11 mouse cellular contexts compared by ENCODE assay signal in the genomic region with DNA sequence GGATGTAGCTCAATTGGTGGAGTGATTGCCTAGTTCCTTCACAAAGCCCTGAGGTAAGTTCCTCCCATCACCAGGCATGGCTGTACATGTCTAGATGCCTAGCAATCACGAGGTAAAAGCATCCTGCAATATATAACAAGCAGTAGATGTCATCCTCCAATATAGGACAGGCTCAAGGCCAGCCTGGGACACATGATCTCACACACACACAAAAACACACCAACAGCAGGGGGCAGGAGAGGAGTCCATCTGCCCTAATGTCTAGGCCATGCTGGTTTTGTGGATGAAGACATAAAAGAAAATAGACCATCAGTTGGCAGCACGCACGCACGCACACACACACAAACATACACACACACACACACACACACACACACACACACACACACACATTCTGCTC. TPM values are rescaled to one million over a fixed set of nuclear protein-coding genes. Genes with fewer than 3 reads are reported as not detected.
DNase-seq lines count a peak whose midpoint lies in the region; ATAC-seq lines count a peak whose summit lies in the region.
"Had no signal": no experiment of that assay in that cellular context is flagged by ENCODE, and none has a peak within 500 bp of the region (broad histone marks: within the 10 kb centered on the region; RNA-seq: fewer than 3 reads in every experiment).

No protein-coding gene starts in this region.

- 79% methylated on average over 4 of the region's 4 CpGs for WGBS in kidney, embryonic 14.5 days
- 64% methylated on average over 4 of the region's 4 CpGs for WGBS in liver, embryonic 16.5 days (ENCODE audit: insufficient replicate concordance)

- no peak overlapping the region for H3K4me3 ChIP-seq in kidney, embryonic 14.5 days (ENCODE audit: low read length)
- H3K4me3 ChIP-seq in liver, embryonic 16.5 days (ENCODE audit: low read depth, low read length): no peak overlapping the region
- H3K4me3 ChIP-seq: lung, embryonic 15.5 days had no signal

- H3K9me3 ChIP-seq in kidney, embryonic 14.5 days (ENCODE audit: control insufficient read depth, low read length): no peaks in the 10 kb centered on the region
- no peaks in the 10 kb centered on the region for H3K9me3 ChIP-seq in liver, embryonic 16.5 days (replicated peaks; ENCODE audit: control insufficient read depth, low read length)
- H3K9me3 ChIP-seq: lung, embryonic 15.5 days had no signal

- H3K27ac ChIP-seq in kidney, embryonic 14.5 days (ENCODE audit: low read depth, low read length): no peak overlapping the region
- no peak overlapping the region for H3K27ac ChIP-seq in liver, embryonic 16.5 days (ENCODE audit: low read length)
- H3K27ac ChIP-seq: lung, embryonic 15.5 days had no signal

- no peaks in the 10 kb centered on the region for H3K36me3 ChIP-seq in kidney, embryonic 14.5 days (ENCODE audit: control insufficient read depth, insufficient read depth, low read length)
- H3K36me3 ChIP-seq in liver, embryonic 16.5 days (ENCODE audit: control insufficient read depth, insufficient read depth): no peaks in the 10 kb centered on the region
- H3K36me3 ChIP-seq: lung, embryonic 15.5 days had no signal

- no peak for ATAC-seq in kidney, embryonic 14.5 days (ENCODE audit: low FRiP score, low TSS enrichment)
- peak; percentile 44 for ATAC-seq in liver, embryonic 16.5 days (ENCODE audit: low read depth)

- 0 out of 2 replicates have a peak, but pooled peaks cover 2% of the 10 kb centered on the region for H3K27me3 ChIP-seq in kidney, embryonic 14.5 days (ENCODE audit: control insufficient read depth, insufficient read depth, low read length)
- H3K27me3 ChIP-seq in liver, embryonic 16.5 days (ENCODE audit: control insufficient read depth, insufficient read depth, low read depth, low read length): no peaks in the 10 kb centered on the region
- H3K27me3 ChIP-seq: lung, embryonic 15.5 days had no signal

- H3K4me1 ChIP-seq in kidney, embryonic 14.5 days (ENCODE audit: control insufficient read depth, insufficient read depth, low read length): peaks cover 15% of the 10 kb centered on the region
- peaks cover 4% of the 10 kb centered on the region for H3K4me1 ChIP-seq in liver, embryonic 16.5 days (ENCODE audit: control insufficient read depth, low read depth, low read length)

- H3K4me2 ChIP-seq in kidney, embryonic 14.5 days (replicated peaks; ENCODE audit: low read depth, low read length): no peak overlapping the region
- H3K4me2 ChIP-seq in liver, embryonic 16.5 days (ENCODE audit: low read depth, low read length): no peak overlapping the region
- H3K4me2 ChIP-seq: lung, embryonic 15.5 days had no signal

- DNase-seq in cerebellum, postnatal 10 days: peak; percentile 66 to 74
- no peak for DNase-seq in cerebellum, adult 8-10 months
- DNase-seq in kidney, adult 9 months: peak; percentile 10
- peak; percentile 47 for DNase-seq in NIH3T3 (ENCODE audit: low read depth)
- DNase-seq in neural tube, embryonic 10.5 days (ENCODE audit: extremely low spot score, low spot score): no peak
- no peak for DNase-seq in yolk sac, embryonic 10.5 days (ENCODE audit: low spot score)
- DNase-seq: gastrocnemius, postnatal 10 days; heart, postnatal 4 days had no signal

- no peak overlapping the region for H3K9ac ChIP-seq in kidney, embryonic 14.5 days (ENCODE audit: low read depth, low read length)
- no peak overlapping the region for H3K9ac ChIP-seq in liver, embryonic 16.5 days (ENCODE audit: low read depth, low read length)
- H3K9ac ChIP-seq: lung, embryonic 15.5 days had no signal

RNA-seq across cellular contexts. Expression of a gene that starts 40.9 kb away (rescaled TPM):
- not detected in 2 replicates for polyA plus RNA-seq in kidney, embryonic 14.5 days (2014; fragmentation: Nextera tagmentation; extraction: Ambion mirVana)
- not detected in 2 replicates for polyA plus RNA-seq in liver, embryonic 16.5 days (2015; fragmentation: Nextera tagmentation; extraction: Ambion mirVana)
- polyA plus RNA-seq: lung, embryonic 15.5 days had no signal

RNA-seq across cellular contexts. Expression of a gene that starts 49.3 kb away (rescaled TPM):
- 3.6 and 4.7 TPM in 2 replicates for polyA plus RNA-seq in kidney, embryonic 14.5 days (2014; fragmentation: Nextera tagmentation; extraction: Ambion mirVana)
- polyA plus RNA-seq in liver, embryonic 16.5 days (2015; fragmentation: Nextera tagmentation; extraction: Ambion mirVana): 0.11 and 0.15 TPM in 2 replicates

RNA-seq across cellular contexts. Expression of a gene that starts 58.2 kb away (rescaled TPM):
- polyA plus RNA-seq in kidney, embryonic 14.5 days (2014; fragmentation: Nextera tagmentation; extraction: Ambion mirVana): 14.4 and 17.2 TPM in 2 replicates
- polyA plus RNA-seq in liver, embryonic 16.5 days (2015; fragmentation: Nextera tagmentation; extraction: Ambion mirVana): 0.63 and 0.79 TPM in 2 replicates

Comparison
In these comparisons a context has a peak if more than half of its experiments do, and no peak if none do; other contexts are left out.
1. DNase-seq: peak in cerebellum, postnatal 10 days (2 of 2), kidney, adult 9 months (single experiment) and NIH3T3 (single experiment); none in cerebellum, adult 8-10 months (single experiment), neural tube, embryonic 10.5 days (single experiment) and yolk sac, embryonic 10.5 days (single experiment).